Mouse (Mus musculus): ENCODE data around the gene Larp4b. TPM values are rescaled to one million over a fixed set of nuclear protein-coding genes. Genes with fewer than 3 reads are reported as not detected.

Gene Larp4b
- polyA plus RNA-seq, 1 experiment: 21.5 TPM

DNA sequence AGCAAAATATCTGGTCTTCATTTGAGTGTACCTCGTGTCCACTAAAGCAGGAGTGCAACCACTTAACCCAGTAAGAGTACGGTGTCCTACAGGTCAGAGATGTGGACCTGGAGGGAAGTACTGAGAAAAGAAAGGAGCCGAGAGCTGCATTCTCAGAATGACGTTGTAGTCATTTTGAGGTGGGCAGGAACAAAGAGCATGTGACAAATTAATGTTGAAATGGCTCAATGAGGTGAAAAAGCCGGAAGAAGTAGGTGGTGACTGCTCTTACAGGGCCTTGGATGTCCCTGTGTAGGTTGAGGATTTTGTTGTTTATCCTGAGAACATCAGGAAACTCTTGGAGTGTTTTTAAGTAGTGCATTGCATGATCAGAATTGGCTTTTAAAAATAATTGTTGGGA lies 5.6 kb downstream of the Larp4b start:
- DNase-seq: no peak
- Histone ChIP-seq H3K4me1 (ENCODE audit: control insufficient read depth, insufficient read depth, low read length) (peaks cover 19% of the 10 kb centered on the region; the same call in 1 of the 2 replicates), H3K4me3 (ENCODE audit: insufficient read depth, low read depth, low read length) (no peak overlapping the region), H3K27ac (ENCODE audit: insufficient read depth, low read depth, low read length) (no peak overlapping the region; the same call in 1 of the 2 replicates), H3K36me3 (ENCODE audit: control insufficient read depth, insufficient read depth, low read length) (no peaks in the 10 kb centered on the region), H3K27me3 (replicated peaks; ENCODE audit: control insufficient read depth, insufficient read depth, low read length) (no peaks in the 10 kb centered on the region)
- 38% methylated on average over 5 of the region's 5 CpGs for WGBS
- TF ChIP-seq POLR2A (IDR thresholded peaks at IDR 0.05; ENCODE audit: low read depth, low read length) (no peak), CTCF (conservative IDR thresholded peaks at IDR 0.05; ENCODE audit: insufficient read depth, insufficient read length, low read depth, low read length) (no peak)

- Histone ChIP-seq H3K4me3 (ENCODE audit: insufficient read depth, low read depth, low read length) (no peak overlapping the region), H3K27ac (ENCODE audit: insufficient read depth, low read depth, low read length) (no peak overlapping the region), H3K27me3 (replicated peaks; ENCODE audit: control insufficient read depth, insufficient read depth, low read length) (no peaks in the 10 kb centered on the region), H3K36me3 (ENCODE audit: control insufficient read depth, insufficient read depth, low read length) (no peaks in the 10 kb centered on the region), H3K4me1 (ENCODE audit: control insufficient read depth, insufficient read depth, low read length) (peaks cover 18% of the 10 kb centered on the region; the same call in 1 of the 2 replicates)
- 85% methylated on average over 2 of the region's 2 CpGs for WGBS
- no peak for DNase-seq
- TF ChIP-seq CTCF (conservative IDR thresholded peaks at IDR 0.05; ENCODE audit: insufficient read depth, insufficient read length, low read depth, low read length) (no peak), POLR2A (IDR thresholded peaks at IDR 0.05; ENCODE audit: low read depth, low read length) (no peak)
These were observed 6.8 kb downstream of the Larp4b start for GRCm38 (mm10) chr13:9100517-9100916.

DNA sequence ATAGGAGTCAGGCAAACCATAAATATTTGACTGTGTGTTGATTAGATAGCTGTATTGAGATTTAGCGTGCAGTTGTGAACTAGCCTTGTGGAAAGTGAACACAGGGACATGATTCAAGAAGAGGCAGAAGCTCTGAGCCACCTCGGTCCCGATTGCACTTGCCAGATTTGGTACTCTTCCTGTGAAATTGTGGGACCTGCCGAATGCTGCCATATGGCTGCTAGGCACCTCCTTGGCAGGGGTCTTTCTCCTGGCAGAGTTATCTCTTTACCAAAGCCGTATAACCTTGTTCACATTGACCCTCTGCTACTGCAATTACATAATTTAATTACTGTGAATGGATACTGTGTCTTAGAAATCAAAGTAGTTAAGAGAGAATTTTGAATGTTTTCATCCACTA lies 12.6 kb downstream of the Larp4b start:
- no peak overlapping the region for H3K27ac ChIP-seq (ENCODE audit: insufficient read depth, low read depth, low read length)
- 70% methylated on average over 5 of the region's 5 CpGs for WGBS
- no peak for TF ChIP-seq CTCF (conservative IDR thresholded peaks at IDR 0.05; ENCODE audit: insufficient read depth, insufficient read length, low read depth, low read length)

GRCm38 (mm10) chr13:9106992-9107858 lies 13.5 kb downstream of the Larp4b start:
- Histone ChIP-seq H3K36me3 (ENCODE audit: control insufficient read depth, insufficient read depth, low read length) (no peaks in the 10 kb centered on the region; the same call in 1 of the 2 replicates), H3K27me3 (replicated peaks; ENCODE audit: control insufficient read depth, insufficient read depth, low read length) (no peaks in the 10 kb centered on the region), H3K4me1 (ENCODE audit: control insufficient read depth, insufficient read depth, low read length) (peaks cover 18% of the 10 kb centered on the region), H3K4me3 (ENCODE audit: insufficient read depth, low read depth, low read length) (no peak overlapping the region), H3K27ac (ENCODE audit: insufficient read depth, low read depth, low read length) (peak overlapping the region; percentile 60)
- DNase-seq: peak; percentile 47
- 43% methylated on average over 2 of the region's 2 CpGs for WGBS
- no peak for TF ChIP-seq CTCF (conservative IDR thresholded peaks at IDR 0.05; ENCODE audit: insufficient read depth, insufficient read length, low read depth, low read length)
- TF ChIP-seq POLR2A (IDR thresholded peaks at IDR 0.05; ENCODE audit: low read depth, low read length): no peak

More for the DNA sequence above, 12.6 kb downstream of the Larp4b start:
- DNase-seq: no peak
- no peaks in the 10 kb centered on the region for H3K27me3 ChIP-seq (replicated peaks; ENCODE audit: control insufficient read depth, insufficient read depth, low read length)
- H3K36me3 ChIP-seq (ENCODE audit: control insufficient read depth, insufficient read depth, low read length): no peaks in the 10 kb centered on the region; the same call in 1 of the 2 replicates
- H3K4me3 ChIP-seq (ENCODE audit: insufficient read depth, low read depth, low read length): no peak overlapping the region
- peaks cover 18% of the 10 kb centered on the region for H3K4me1 ChIP-seq (ENCODE audit: control insufficient read depth, insufficient read depth, low read length)

DNA sequence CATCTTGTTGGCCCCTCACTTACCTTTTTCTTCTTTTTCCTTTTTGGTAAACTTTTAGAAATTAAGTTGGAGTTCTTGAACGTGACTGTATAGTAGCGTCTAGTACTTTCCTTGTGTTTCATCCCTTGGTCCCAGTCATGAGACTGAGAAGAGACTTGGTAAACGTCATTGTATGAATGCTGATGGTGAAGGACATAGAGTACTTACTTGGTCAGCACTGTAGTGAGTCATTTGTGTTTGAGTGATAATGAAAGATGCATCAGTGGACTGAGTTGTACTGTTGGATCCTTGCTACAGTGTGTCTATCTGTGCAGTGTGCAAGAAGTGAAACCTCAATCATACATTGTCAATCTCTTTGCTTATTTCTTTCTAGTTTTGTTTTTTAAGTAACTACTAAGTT lies 20.1 kb downstream of the Larp4b start:
- TF ChIP-seq CTCF (conservative IDR thresholded peaks at IDR 0.05; ENCODE audit: insufficient read depth, insufficient read length, low read depth, low read length) (no peak), POLR2A (IDR thresholded peaks at IDR 0.05; ENCODE audit: low read depth, low read length) (no peak)
- no peak overlapping the region for H3K4me3 ChIP-seq (ENCODE audit: insufficient read depth, low read depth, low read length)
- WGBS: 78% methylated on average over 3 of the region's 3 CpGs
- no peak overlapping the region for H3K27ac ChIP-seq (ENCODE audit: insufficient read depth, low read depth, low read length)
- H3K27me3 ChIP-seq (replicated peaks; ENCODE audit: control insufficient read depth, insufficient read depth, low read length): no peaks in the 10 kb centered on the region
- H3K4me1 ChIP-seq (ENCODE audit: control insufficient read depth, insufficient read depth, low read length): peaks cover 7% of the 10 kb centered on the region; the same call in 1 of the 2 replicates
- H3K36me3 ChIP-seq (ENCODE audit: control insufficient read depth, insufficient read depth, low read length): no peaks in the 10 kb centered on the region; the same call in 1 of the 2 replicates
- DNase-seq: no peak

DNA sequence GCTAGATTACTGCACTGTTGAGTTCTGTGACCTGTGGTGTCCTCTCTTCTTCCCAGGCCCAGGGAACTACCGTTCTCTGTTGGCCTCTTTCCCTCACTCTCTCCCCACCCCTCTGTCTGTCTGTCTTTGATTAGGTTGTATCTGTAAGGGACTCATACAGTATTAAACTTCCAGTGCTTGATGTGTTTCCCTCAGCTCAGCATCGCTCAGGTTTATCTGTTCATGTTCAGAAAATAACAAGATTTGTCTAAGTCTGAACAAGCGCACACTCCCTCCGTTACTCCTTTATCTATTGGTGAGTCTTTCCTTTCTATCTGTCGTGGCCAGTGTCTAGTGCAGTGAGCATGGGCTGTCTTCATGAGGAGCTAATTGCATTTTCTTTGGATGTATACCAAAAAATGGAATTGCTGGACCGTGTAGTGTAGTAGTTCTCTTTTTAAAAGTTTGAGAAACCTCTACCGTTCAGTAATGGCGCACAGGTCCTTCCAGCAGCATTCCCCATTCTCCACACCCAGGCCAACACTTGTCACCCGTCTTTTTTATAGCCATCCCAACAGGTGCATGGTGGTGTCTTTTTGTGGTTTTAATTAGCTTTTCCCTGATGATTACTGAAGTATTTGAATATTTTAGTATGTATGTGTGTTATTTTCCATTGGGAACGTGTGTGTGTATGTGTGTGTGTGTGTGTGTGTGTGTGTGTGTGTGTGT lies 27.3 kb downstream of the Larp4b start:
- 70% methylated on average over 10 of the region's 10 CpGs for WGBS
- Histone ChIP-seq H3K36me3 (ENCODE audit: control insufficient read depth, insufficient read depth, low read length) (peaks cover 3% of the 10 kb centered on the region; the same call in 1 of the 2 replicates), H3K27me3 (replicated peaks; ENCODE audit: control insufficient read depth, insufficient read depth, low read length) (no peaks in the 10 kb centered on the region), H3K4me3 (ENCODE audit: insufficient read depth, low read depth, low read length) (no peak overlapping the region), H3K27ac (ENCODE audit: insufficient read depth, low read depth, low read length) (no peak overlapping the region), H3K4me1 (ENCODE audit: control insufficient read depth, insufficient read depth, low read length) (peaks cover 4% of the 10 kb centered on the region; the same call in 1 of the 2 replicates)
- DNase-seq: no peak
- no peak for TF ChIP-seq CTCF (conservative IDR thresholded peaks at IDR 0.05; ENCODE audit: insufficient read depth, insufficient read length, low read depth, low read length)
- no peak for TF ChIP-seq POLR2A (IDR thresholded peaks at IDR 0.05; ENCODE audit: low read depth, low read length)

- Histone ChIP-seq H3K27ac (ENCODE audit: insufficient read depth, low read depth, low read length) (no peak overlapping the region), H3K4me1 (ENCODE audit: control insufficient read depth, insufficient read depth, low read length) (no peaks in the 10 kb centered on the region), H3K36me3 (ENCODE audit: control insufficient read depth, insufficient read depth, low read length) (peaks cover 3% of the 10 kb centered on the region; the same call in 1 of the 2 replicates), H3K27me3 (replicated peaks; ENCODE audit: control insufficient read depth, insufficient read depth, low read length) (no peaks in the 10 kb centered on the region), H3K4me3 (ENCODE audit: insufficient read depth, low read depth, low read length) (no peak overlapping the region)
- WGBS: 80% methylated on average over 4 of the region's 4 CpGs
- no peak for TF ChIP-seq POLR2A (IDR thresholded peaks at IDR 0.05; ENCODE audit: low read depth, low read length)
- no peak for TF ChIP-seq CTCF (conservative IDR thresholded peaks at IDR 0.05; ENCODE audit: insufficient read depth, insufficient read length, low read depth, low read length)
- no peak for DNase-seq
These were observed 28.4 kb downstream of the Larp4b start for GRCm38 (mm10) chr13:9122045-9122444.

All from kidney, adult 2 months (tissue).